Mouse (Mus musculus): ENCODE measurements around the gene Shq1.

Shq1 gene

DNA sequence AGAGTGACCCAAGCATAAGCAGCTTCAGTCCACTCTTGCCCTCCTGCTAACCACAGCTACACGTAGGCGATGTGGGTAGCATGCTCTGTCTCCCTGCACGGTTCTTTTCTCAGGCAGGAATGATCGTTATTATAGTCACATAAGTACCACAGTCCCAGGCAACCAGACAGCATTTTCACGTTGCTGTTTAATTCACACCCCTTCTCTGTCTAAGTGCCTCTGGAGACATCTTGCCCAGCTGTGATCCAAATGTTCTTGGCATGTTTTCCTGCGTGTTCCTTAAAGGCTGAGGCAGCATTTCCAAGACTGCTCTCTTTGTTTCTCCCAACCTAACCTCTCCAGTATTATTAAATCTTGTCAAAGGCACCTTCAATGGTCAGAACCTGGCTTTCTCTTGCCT, 67.3 kb downstream of the Shq1 start:
- no peak for DNase-seq (ENCODE audit: low spot score in 2 of 2)

DNA sequence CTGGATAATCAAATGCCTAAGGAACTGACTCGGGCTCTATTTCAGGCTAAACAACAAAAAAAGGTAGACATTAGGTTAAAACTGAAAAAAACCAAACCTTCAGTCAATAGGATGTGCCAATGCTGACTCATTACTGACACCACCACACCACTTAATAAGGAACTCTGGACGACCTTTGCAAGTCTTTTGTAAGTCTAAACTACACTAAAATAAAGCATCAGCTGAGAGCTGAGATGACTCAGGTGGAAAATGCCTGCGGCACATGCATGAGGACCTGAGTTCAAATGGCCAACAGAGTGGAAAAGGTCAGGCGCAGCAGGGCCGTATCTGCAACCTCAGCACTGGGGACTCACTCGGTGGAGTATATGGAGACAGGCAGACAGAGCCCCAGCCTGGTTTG, 69.3 kb downstream of the Shq1 start:
- no peak for DNase-seq (ENCODE audit: low spot score in 2 of 2)

DNA sequence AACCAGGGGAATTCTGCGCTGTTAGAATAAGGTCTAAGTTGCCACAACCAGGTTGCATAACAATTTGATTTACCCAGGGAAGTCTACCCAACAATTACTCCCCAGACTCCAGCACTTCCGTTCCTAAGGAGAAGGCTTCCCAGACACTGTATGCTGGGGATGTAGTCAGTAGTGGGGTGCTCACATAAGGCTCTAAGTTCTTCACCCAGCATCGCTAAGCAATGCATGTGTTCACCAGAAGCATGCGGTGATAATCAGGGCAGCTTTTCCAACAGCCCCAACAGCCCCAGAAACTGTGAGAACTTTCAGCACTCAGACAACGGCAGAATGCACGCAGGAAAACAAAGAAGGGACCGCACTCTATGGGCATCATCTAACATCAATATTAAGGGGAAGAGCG, 77.1 kb downstream of the Shq1 start:
- no peak for DNase-seq (ENCODE audit: low spot score in 2 of 2)

DNA sequence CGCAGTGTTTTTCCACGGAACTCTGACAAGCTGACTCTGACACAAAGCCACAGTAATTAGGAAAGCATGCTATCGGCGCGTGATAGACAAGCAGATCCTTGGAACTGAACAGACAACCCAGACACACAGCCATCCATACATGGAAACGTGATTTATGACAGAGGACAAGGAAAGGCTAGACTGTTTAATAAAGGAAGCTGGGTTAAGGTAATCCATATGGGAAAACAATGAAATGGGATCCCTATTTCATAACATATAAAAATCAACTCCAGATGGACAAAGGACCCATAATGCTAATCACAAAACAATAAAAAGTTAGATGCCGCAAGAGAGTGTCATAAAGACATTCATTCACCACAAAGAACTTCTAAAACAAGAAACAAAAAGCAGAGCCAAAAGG, 78.0 kb downstream of the Shq1 start:
- no peak for DNase-seq (ENCODE audit: low spot score in 2 of 2)

DNA sequence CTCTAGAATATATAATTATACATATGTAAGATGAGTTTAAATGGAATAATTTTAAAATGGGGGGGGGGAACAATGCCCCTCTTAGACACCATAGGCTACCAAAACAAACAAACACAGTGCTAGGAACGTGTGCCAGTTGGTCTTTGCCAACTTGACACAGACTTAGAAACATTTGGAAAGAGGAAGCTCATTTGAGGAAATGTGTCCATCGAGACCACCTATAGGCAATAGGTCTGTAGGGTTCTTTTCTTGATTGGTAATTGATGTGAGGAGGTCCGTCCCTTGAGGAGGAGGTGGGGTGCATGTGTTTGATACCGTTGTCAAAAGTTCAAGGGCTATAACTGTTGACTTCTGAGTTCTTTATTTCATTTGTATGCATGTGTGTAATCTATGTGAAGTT, 80.4 kb downstream of the Shq1 start:
- DNase-seq (ENCODE audit: low spot score in 2 of 2): no peak

DNA sequence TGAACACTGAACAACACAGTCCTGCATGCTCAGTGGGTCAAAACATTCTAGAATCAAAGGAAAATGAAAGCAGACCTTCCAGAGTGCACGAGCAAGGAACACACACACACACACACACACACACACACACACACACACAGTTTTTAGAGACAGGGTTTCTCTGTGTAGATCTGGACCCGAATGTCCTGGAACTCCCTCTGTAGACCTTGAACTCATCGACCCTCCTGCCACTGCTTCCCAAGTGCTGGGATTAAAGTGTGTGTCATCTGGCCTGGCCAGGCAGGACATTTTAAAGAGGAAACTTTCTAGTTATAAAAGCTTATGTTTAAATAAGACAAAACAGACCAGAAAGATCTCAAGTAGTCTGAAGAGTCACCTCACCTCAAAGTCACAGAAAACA, 82.1 kb downstream of the Shq1 start:
- no peak for DNase-seq (ENCODE audit: low spot score in 2 of 2)

DNA sequence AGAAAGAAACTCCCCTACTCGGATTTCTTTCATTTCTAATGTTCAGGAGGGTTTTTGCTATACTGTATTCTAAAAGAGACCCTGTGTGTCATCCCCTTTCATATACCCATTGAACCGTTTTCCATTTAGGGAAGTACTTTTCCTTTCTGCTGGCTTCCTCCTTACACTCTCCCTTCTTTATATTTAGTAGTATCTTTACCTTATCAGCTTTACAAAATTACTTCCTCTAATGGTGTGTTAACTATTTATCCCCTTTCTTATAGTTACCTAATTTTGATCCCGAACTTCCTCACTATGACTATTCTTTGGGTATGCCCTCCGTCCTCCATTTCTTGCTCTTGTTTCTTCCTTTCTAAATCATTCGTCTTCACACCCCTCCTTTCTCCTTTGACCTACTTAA, 84.2 kb downstream of the Shq1 start:
- no peak for DNase-seq (ENCODE audit: low spot score in 2 of 2)

DNA sequence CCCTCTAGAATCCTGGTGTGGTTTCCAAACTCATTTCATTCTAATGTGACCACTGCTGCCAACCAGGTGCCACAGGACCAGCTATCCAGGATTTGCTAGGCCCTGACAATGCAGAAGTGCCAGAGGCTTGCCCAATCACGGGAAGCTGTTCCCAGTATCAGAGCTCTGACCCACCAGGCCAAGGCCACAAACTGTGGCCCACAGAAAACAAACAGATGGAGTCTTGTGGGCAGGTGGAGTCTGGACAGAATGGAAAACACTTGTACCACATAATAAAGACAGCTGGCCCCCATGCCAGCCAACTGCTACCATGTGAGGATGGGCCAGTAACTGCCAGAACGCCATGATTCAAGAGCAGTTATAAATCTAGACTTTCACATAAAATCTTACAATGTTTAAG, 89.0 kb downstream of the Shq1 start:
- no peak for DNase-seq (ENCODE audit: low spot score in 2 of 2)

DNA sequence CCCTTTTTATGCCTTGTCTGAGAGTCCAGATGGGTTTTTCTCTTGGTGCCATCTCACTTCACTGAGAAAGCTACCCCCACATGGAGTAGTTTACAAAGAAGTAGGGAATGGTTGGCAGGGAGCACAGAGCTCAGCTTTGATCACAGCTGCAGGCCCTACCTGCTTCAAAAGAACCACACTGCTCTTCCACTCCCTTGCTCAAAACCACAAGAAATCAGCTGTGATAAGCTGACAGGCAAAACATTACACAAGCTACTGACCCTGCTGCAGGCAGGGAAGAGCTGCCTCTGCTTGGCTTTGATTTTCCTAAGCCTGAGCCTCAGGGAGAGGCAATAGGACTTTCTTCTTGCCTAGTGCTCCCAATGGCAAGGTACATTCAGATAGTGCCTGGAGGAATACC, 89.9 kb downstream of the Shq1 start:
- DNase-seq (ENCODE audit: low spot score in 2 of 2): no peak

DNA sequence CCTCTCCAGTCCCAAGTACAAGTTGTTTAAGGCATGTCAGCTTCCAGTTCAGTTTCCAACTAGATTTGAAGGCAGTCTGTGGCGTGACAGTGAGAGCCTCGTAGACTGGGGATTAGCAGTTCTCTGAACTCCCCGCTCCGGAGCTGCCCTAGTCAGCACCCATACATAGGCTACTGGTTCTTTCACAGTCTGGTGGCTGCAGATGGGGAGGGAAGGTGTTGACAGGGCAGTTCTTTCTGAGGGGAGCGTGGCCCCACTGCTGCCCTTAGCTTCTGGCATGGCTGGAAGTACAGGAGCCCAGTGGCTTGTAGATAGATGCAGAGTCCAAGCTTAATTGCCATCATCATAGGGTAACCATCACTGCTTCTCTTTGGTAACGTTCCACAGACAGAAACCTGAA, 93.4 kb downstream of the Shq1 start:
- no peak for DNase-seq (ENCODE audit: low spot score in 2 of 2)

DNA sequence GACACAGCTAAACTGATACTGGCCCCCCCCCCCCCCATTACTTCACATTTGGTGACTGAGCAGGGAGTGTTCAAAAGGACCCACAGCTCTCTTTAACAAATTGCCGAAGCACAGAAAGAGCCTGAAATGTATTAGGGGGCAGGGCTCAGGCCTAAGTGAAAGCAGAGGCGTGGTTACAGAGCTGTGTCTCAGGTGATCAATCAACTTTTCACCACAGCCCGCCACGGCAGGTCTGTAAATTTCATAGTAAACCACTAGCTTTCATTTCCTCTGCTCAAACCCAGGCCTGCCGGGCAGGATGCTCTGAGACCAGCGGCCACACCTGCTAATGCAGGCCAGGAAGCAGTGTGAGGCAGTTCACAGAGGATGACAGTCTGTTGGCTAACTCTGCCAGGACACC, 94.8 kb downstream of the Shq1 start:
- DNase-seq (ENCODE audit: low spot score in 2 of 2): no peak

DNA sequence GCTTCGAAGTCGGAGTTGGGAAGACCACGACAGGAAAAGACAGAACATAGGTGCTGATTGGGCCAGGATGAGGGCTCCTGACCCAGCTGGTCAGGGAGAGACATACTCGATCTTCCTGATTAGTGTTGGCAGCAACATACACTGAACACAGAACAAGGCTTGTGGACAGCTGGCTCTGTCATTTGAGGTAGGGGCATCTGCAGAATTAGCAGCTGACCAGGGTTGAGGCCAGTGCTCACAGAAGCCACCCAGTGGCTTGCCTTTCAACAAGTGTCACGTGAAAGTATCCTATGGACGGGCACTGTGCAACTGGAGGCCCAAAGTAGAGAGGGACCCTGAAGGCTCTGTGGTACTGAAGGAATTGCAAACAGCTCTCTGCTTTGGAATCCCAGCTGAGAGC, 104.2 kb downstream of the Shq1 start:
- no peak for DNase-seq (ENCODE audit: low spot score in 2 of 2)

DNA sequence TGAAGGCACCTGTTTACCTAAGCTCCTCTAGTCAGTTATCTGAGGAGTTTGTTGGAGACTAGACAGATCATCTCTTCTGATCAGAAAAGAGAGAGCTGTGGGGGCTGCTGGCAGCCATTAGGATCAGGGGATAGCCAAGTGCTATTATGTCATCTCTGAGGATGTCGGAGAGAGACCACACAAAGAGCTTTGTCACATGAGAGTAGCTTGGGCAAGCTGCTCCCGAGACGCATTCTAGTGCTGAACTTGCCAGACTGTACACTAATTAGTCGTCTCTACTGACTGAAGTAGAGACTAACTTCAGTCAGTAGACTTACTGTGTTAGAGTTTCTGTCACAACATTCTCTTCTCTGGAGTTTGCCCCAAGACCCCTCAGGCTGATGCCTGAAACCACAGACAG, 106.4 kb downstream of the Shq1 start:
- DNase-seq (ENCODE audit: low spot score in 2 of 2): no peak

DNA sequence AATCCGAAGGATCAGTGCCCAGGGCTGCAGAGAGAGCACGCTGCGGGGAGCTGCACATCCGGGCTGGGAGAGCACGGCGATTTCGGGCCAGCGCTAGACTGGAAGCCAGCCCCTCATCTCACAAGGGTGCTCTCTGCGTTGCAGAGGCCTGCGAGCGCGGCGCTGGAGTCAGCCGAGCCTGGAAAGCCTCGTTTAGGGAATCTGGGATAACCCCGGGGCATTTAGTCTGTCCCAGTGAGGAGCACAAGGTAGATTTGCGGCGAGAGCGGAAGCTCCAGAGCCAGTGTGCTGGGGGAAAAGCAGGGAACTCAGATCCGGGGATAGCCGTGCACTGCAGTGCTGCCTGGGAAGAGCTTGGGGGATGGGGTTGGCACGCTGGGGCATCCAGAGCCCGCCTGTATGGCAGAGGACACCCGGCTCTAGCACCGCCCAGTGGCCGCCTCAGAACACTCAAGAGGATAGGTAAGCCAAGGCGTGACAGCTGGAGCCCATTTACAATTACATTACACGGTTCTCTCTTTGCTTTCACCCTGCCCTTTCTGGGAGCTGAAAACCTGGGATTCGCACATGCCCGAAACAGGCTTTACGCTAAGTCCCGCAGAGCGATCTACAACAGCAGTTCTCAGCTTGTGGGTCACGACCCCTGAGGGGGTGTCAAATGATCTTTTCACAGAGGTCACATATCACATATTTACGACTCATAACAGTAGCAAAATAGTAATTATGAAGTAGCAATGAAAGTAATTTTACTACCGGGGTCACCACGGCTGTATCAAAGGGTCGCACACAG, 107.2 kb downstream of the Shq1 start:
- DNase-seq (ENCODE audit: low spot score in 2 of 2): peak; percentile 91 to 92

DNA sequence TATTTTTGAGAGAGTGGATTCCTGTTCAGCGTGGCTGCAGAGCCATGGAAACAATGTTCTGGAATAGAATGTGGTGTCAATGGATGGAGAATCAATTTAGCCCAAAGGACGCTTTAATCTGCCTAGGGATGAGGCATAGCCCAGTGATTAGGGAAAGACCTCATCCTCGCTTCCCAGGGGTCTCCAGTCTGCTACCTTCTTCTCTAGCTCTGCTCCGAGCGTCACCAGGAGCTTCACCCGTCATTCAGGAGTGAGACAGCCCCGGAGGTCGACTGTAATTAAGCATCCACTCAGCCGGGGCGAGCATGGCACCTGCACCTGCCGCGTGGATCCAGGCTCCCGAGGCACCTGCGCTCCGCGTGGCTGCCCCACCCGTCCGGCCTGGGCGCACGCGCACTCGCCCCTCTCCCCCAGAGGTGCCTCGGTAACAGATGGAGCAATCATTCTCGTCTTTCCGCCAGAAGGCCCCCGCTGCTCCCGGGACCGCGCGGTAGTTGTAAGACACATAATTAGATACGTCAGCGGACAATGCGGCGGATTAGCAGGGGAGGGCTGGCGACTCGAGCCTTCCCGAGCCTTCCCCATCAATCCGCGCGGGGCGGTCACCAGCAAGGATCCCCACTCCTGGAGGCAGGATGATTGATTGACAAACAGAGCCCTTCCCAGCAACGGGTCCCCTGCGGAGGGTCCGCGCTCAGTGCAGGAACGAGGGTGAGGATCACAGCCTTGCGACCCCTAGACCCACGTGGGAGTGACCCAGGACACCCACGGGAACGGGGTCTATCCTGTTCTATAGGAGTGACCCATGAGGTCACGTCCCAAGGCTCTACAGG, 108.0 kb downstream of the Shq1 start:
- DNase-seq (ENCODE audit: low spot score in 2 of 2): peak; percentile 74 to 78

DNA sequence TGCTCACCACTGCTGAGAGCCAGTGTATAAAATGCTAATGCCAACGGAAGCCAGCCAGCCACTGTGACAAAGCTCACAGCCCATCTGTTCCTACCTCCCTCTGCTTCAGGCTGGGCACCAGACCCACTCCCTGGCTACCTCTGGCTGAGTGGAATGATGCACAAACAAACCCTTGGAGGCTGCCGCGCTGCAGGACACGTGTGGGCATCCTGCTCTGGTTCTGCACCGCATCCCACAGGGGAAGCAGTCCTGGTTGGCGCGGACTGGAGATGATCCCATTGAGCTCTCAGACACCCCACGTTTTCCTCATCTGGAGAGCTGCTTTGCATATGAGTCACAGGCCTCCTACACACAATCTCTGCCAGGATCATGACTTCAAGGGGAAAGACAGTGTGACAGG, 112.9 kb downstream of the Shq1 start:
- peak; percentile 70 to 81 for DNase-seq (ENCODE audit: low spot score in 2 of 2)

DNA sequence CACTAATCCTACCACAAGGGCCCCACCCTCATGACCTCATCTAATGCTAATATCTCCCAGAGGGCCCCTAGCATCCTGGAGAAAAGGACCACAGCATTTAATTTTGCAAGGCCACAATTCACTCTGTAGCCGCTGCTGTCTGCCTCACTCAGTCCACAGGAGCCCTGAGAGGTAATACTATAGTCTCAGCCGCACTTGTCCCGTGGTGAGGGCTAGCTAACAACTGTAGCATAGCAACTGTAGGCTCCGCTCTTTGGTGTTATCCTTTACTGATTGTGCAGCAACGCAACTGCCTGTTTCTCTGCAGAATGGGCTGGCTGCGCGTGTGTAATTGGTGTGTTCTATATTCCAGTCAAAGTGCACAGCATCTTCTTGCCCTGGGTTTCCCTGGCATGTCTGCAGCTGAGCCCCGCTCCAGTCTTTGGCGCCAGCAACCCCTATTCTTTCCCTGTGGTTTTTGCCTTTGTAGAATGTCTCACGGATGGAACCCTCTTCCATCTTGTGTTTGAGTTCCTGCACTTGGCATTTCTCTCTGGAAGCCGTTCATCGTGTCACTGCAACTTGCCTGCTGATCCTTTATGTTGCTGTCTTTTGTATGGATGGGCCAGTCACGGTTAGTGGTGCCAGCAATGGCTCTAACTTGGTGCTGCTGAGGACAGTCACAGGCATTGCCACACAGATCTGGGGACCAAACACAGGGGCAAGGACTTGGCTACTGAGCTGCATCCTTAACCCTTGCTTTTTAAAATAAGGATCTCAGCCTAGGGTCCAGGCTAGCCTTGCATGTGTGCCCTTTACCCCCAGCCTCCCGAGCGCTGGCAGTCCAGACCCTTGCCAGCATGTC, 128.6 kb downstream of the Shq1 start:
- DNase-seq (ENCODE audit: low spot score in 2 of 2): no peak

DNA sequence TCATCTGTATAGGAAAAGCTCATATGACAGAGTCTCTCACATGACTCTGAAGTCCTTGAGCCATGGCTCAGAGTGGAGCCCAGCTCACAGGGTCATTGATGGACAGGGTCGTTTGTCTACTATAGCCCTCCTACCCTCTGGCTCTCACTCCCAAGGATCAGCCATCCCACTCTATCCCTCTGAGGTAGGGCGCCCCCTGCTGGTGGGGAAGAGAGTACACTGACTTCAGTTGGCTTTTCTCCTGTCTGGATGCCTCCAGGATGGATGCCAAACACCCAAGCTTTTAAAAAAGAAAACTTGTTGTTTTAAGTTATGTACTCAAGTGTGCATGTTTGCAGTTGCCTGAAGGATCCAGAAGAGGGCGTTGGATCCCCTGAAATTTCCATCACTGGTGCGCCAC, 131.3 kb downstream of the Shq1 start:
- no peak for DNase-seq (ENCODE audit: low spot score in 2 of 2)

DNA sequence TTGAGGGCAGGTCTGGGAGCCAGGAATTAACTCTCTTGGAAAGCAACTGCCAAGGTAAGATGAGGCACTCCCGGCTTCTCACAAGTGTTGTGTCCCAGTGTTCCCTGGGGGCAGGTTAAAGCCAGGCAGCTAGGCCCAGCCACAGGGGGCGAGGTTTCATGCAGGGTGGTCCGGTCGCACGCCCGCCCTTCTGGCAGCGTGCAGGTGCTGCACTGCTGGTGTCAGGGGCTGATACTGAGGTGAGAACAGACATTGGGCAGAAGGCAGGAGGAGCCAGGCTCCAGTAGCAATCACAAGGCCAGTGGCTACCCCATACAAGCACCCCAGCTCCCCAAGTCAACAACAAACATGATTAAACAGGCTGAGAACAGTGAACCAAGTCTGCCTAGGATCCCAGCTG, 132.4 kb downstream of the Shq1 start:
- DNase-seq (ENCODE audit: low spot score in 2 of 2): no peak

DNA sequence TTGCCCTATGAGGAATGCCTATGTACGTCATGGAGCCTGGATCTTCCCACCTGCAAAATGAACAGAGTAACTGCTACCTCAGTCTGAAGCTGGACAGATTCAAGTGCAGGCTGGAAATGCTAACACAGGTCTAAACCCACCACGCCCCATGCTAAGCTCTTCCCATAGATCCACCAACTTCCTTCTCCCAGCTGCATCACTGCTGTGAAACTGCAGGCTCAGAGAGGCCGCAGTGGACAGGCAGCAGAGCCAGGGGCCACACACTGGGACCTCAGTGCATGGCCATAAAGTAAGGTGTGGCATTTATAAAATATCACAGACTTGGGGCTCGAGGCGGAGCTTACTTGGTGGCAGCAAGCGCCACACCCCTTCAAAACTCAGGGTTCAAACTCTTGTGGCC, 133.0 kb downstream of the Shq1 start:
- DNase-seq (ENCODE audit: low spot score in 2 of 2): no peak

DNA sequence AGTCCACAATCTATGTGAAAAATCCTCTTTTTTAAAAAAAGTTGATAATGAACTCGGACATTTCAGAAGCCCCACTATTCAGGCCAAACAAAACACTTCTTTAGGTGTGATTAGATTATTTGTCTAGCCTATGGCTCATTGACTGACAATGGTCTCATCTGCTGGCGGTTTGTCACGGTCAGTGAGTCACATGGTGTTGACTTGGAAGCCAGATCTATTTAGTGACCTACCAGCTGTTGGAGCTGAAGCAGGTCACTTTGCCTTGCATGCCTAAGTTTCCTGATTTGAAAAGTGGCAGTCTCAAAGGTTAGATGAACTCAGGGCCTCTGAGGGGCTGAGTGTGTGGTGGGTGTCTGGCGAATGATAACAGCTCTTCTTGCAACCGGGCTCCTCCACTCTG, 133.9 kb downstream of the Shq1 start:
- no peak for DNase-seq (ENCODE audit: low spot score in 2 of 2)

DNA sequence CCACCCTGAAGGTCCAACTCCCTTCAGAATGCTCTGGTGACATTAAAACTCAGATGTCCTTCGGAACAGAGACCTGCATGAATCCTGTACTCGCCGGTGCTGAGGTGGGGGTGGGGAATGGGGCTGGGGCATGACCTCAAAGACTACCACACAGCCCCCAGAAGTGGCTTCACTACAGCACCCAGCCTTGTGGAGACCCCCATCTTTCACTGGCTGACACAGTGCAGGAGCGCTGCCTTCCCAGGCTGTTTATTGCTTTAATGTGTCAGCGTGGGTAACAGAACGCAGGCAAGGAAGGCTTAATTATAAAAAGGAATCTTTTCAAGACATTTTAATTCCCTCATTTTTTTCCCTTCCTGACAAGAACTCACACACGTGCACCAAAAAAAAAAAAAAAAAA, 137.6 kb downstream of the Shq1 start:
- DNase-seq (ENCODE audit: low spot score in 2 of 2): no peak
